Mouse (Mus musculus): ENCODE measurements around the gene Senp6. TPM values are rescaled to one million over a fixed set of nuclear protein-coding genes. Genes with fewer than 3 reads are reported as not detected.
"Not testable (repeated sequence)": the region's sequence is repeated elsewhere in the genome, so short reads cannot be mapped to it uniquely, and the experiment has no call there.

The Senp6 gene
- polyA plus RNA-seq (2012; rRNA removed): 10.0 and 23.0 TPM in 2 replicates

GRCm38 (mm10) chr9:80066367-80067220, at the start of gene Senp6:
Gene Senp6 (plus strand): TSS chr9:80066903.
- no peak for DNase-seq (ENCODE audit: low read depth)

- no peak for DNase-seq (ENCODE audit: low read depth)
Measured at GRCm38 (mm10) chr9:80020429-80020828, 46.3 kb upstream of the Senp6 start.

- no peak for DNase-seq (ENCODE audit: low read depth)
Measured at GRCm38 (mm10) chr9:80021648-80022047, 45.1 kb upstream of the Senp6 start.

GRCm38 (mm10) chr9:80022821-80023220, 43.9 kb upstream of the Senp6 start:
- DNase-seq (ENCODE audit: low read depth): no peak

GRCm38 (mm10) chr9:80025347-80025746, 41.4 kb upstream of the Senp6 start:
- DNase-seq (ENCODE audit: low read depth): not testable (repeated sequence)

- no peak for DNase-seq (ENCODE audit: low read depth)
Measured at GRCm38 (mm10) chr9:80026017-80026416, 40.7 kb upstream of the Senp6 start.

GRCm38 (mm10) chr9:80026581-80027021, 40.1 kb upstream of the Senp6 start:
- no peak for DNase-seq (ENCODE audit: low read depth)

- no peak for DNase-seq (ENCODE audit: low read depth)
Measured at GRCm38 (mm10) chr9:80037262-80037996, 29.3 kb upstream of the Senp6 start.

GRCm38 (mm10) chr9:80037997-80038383, 28.7 kb upstream of the Senp6 start:
- no peak for DNase-seq (ENCODE audit: low read depth)

GRCm38 (mm10) chr9:80039296-80039815, 27.3 kb upstream of the Senp6 start:
- no peak for DNase-seq (ENCODE audit: low read depth)

- DNase-seq (ENCODE audit: low read depth): not testable (repeated sequence)
Measured at GRCm38 (mm10) chr9:80044301-80044700, 22.4 kb upstream of the Senp6 start.

- DNase-seq (ENCODE audit: low read depth): not testable (repeated sequence)
Measured at GRCm38 (mm10) chr9:80049271-80049670, 17.4 kb upstream of the Senp6 start.

- DNase-seq (ENCODE audit: low read depth): no peak
Measured at GRCm38 (mm10) chr9:80052951-80053350, 13.8 kb upstream of the Senp6 start.

GRCm38 (mm10) chr9:80057690-80058089, 9.0 kb upstream of the Senp6 start:
- DNase-seq (ENCODE audit: low read depth): no peak

- not testable (repeated sequence) for DNase-seq (ENCODE audit: low read depth)
Measured at GRCm38 (mm10) chr9:80065495-80065894, 1.2 kb upstream of the Senp6 start.

GRCm38 (mm10) chr9:80067221-80068027, 721 bp downstream of the Senp6 start:
- DNase-seq (ENCODE audit: low read depth): no peak

- no peak for DNase-seq (ENCODE audit: low read depth)
Measured at GRCm38 (mm10) chr9:80068028-80068515, 1.4 kb downstream of the Senp6 start.

- no peak for DNase-seq (ENCODE audit: low read depth)
Measured at GRCm38 (mm10) chr9:80068735-80069315, 2.1 kb downstream of the Senp6 start.

GRCm38 (mm10) chr9:80070026-80070425, 3.3 kb downstream of the Senp6 start:
- DNase-seq (ENCODE audit: low read depth): no peak

- no peak for DNase-seq (ENCODE audit: low read depth)
Measured at GRCm38 (mm10) chr9:80071616-80072015, 4.9 kb downstream of the Senp6 start.

- DNase-seq (ENCODE audit: low read depth): no peak
Measured at GRCm38 (mm10) chr9:80074067-80074466, 7.4 kb downstream of the Senp6 start.
